Mouse (Mus musculus) natural killer cell, adult 2 months (primary cell): ENCODE results near the gene Atoh7.
"Not testable (repeated sequence)": the region's sequence is repeated elsewhere in the genome, so short reads cannot be mapped to it uniquely, and the experiment has no call there.

Experiments used
- DNase-seq, 2 experiments: peaks; one replicate each; pipeline ENCODE4 v3.0.0; 2022; ENCODE audit warnings: low spot score in 2 of 2

Gene Atoh7

DNA sequence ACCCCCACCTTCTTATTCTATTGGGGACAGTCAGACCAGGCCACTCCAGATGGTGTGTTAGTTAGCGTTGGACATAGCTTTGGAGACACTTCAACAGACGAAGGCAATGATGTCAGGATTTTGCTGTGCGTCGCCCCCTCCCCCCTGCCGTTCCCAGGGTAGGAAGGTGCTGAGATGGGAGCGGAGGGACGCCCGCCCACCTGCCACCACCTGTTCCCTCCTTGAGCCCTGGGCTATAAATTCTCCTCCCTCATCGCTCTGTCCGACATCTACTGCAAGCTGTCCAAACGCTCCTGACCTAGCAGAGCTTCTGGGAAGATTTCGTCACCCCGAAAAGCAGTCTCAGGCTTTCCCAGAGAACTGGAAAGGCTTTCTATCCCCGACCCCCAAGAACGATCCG is at the start of gene Atoh7:
Gene Atoh7 (plus strand): TSS at position 131 of the 400 bp plus-strand sequence.
- no peak for DNase-seq

DNA sequence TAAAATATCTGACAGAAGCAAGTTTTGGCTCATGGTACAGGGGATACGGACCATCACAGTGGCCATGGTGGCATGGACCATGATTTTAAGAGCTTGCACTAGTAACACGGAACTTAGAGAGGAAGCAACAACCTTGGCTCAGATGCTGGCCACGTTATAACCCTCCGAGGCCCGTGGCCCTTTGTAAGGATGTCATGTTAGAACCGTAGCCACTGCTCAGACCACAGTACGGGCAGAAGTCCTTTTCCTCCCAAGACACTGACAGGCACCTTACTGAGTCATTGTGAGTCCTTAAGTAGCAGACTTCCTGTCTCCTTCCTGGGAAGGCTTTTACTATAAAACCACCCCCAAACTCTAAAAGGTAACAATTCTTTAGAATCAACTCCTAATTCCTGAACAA is 48.2 kb upstream of the Atoh7 start:
- DNase-seq, result no peak

DNA sequence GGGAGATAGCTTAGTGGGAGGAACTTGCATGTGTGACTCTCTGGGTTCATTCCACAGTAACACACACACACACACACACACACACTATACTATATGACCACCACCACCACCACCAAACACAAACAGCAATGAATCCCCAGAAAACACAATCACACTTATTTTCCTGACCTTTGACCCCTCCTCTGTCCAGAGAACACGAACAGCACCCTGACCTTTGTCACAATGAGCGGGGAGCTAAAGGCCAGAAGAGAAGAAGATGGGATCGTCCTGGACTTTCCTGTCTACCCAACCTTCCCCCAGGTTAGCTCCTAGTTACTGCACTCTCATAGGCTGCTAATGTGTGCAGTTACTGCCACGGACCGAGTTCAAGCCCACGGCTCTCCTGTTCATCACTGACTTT is 47.4 kb upstream of the Atoh7 start:
- DNase-seq, result no peak

DNA sequence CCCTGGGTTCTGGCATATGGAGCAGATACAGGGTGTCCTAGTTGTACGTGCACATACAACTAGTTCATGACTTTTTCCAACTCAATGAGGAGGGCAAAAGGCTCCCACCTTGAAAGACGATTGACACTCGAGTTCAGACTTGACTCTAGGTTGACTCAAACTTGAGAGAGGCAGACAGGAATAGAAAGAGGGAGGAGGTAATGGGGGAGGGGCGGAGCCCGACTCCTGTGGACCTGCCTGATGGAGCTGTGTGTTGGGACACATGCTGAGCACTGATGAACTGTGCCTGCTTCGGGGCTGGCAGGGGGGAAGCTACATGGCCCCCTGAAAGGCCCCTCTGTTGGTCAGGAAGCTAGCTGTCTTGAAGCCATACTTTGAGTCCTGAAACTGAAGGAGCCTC is 46.4 kb upstream of the Atoh7 start:
- no peak for DNase-seq

DNA sequence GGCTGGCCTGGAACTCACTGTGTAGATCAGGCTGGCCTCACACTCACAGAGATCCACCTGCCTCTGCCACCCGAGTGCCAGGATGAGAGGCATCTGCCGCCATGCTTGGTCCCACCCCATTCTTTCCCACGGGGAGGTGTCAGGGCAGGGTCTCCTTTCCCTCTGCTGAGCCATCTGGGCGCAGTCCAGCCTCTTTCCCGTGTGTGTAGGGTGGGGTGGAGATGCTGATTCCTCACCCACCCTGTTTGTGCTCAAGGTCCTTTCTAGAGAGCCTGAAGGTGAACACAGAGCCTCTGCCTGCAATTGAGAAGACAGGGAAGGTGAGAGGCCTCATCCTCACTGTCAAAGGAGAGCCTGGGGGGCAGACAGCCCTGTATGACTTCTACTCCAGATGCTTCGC is 45.4 kb upstream of the Atoh7 start:
- DNase-seq, result not testable (repeated sequence)

DNA sequence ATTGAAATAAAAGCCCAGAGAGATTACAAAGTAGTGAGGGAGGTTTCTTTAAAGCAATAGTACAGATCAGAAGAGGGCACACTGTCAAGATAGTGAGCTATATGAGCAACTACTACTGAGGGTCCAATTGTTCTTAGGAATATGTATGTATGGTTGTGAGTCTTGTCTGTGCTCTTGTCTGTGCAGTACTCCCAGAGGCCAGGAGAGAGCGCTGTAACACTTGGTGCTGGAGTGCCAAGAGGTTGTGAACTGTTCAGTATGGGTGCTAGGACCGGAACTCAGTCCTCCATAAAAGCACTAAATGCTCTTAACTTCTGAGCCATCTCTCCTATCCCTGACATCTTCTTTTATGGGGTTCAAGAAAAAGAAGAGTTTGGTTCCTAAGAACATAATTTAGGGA is 44.9 kb upstream of the Atoh7 start:
- DNase-seq, result no peak

DNA sequence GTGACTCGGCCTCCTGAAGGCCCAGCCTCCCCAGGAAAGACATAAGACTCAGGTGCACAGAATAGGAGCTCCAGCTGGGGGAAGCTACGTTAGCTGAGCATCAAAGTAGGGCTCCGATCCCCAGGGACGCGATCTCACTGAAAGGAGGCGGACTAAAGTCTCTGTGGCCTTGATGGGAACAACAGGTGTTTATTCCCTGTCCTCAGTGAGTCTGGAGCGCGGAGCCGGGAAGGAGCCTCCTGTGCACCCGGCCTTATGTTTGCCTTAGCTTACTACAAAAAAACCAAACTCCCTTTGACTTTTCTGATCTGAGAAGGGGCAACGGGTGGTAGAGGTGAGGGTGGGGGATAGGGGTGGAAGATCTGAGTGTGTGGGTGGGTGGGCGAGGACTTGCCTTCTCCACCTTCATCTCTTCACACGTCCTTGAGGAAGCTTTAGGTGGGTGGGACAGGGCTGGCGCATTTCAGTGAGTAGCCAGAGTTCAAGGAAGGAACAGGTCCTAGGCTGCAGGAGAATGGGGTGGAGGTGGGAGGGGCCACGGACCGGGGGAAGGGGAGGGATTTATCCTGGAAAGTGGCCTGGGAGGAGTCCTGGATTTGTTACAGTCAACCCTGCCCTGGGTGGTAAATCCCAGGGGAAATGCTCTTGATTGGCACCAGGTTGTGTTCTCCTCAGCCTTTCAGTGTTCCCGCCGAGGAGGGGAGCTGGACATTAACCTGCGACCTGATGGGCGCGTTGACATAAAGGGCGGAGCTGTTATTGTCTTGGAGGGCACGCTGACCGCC is 42.3 kb upstream of the Atoh7 start:
- DNase-seq, result no peak

DNA sequence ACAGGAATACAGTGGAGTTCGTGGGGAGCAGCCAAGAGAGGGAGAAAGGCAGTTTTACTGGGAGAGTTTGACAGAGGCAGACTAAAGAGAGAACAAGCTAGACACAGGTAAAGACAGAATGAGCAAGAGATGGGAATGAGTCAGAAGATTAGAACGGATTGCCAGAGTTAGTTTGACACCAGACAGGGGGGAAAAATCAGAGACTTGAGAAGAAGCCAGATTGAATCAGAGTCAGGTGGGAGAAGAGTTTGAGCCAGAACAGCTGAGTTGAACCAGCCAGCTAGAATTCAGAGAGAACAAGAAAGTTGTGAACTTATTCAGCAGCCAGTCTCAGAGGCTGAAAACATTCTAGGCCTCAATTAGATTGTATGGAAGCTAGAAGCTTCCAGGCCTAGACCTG is 39.6 kb upstream of the Atoh7 start, which contains the start of gene Pbld1:
Gene Pbld1 (plus strand): TSS at position 301 of the 400 bp plus-strand sequence.
- DNase-seq, result no peak

DNA sequence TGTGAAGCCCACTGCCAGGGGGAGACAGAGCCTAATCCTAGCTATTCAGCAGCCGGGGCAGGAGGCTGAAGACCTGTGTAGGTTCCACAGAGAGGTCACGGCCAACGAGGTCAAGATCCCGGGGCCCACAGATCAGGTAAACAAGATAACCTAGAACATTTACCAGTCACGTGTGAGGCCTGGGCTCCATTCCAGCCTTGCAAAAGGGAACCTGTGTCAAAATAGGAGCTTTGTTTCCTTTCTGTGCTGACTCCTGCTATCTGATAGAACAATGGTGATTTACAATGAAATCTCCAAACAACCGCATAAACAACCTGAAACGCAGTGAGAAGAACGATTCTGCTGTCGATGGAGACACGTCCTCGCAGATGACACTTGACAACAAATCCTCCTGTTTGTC is 39.0 kb upstream of the Atoh7 start:
- DNase-seq, result no peak

DNA sequence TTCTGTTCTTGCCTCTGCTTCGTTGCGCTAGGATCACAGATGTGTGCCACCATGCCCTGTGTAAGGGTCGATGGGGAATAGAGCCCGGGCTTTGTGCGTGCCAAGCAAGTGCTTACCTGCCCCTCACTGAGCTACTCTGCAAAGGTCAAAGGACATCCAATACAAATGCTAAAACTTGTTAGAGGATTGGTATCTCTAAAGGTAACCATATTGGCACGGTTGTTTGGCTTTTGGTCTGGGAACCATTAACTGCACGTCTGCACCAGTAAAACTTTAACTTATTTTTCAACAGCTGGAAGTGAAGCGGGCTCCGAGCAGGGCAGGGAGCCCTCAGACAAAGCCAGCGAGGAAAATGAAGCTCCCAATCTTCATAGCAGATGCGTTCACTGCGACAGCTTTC is 38.2 kb upstream of the Atoh7 start:
- no peak for DNase-seq

DNA sequence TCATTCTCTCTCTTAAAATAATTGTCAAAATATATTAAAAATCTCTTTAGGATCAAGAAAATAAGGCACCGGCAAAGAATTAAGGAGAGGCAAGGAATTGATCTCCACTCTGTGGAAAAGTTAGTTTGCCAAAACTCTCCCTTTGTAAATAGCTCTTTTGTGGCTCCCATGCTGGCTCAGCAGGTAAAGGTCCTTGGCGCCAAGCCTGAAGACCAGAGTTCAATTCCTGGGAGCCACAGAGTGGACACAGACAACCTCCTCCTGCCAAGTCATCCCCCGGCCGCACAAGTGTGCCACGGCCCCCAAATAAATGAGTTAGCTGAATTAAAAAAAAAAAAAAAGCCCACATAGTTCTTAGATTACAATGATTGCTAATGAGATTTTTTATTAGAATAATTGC is 36.8 kb upstream of the Atoh7 start:
- DNase-seq, result no peak

DNA sequence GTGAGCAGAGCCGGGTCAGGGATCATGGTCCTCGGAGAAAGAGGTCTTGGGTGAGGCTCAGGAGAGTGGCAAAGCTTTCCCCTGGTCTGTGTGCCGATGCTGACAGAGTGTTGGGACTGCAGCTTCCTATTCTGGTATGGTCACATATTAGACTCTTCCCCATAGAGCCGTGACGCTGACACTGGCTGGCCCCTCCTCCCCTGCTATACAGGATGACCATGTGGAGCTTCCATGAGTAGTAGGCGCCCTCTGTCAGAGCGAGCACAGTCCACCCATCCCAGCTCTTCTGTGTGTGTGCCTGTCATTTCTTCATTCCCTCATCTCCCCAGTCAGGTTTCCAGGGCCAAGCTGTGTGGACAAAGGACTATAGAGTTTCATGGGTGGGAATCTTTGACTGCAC is 36.1 kb upstream of the Atoh7 start:
- DNase-seq, result no peak

DNA sequence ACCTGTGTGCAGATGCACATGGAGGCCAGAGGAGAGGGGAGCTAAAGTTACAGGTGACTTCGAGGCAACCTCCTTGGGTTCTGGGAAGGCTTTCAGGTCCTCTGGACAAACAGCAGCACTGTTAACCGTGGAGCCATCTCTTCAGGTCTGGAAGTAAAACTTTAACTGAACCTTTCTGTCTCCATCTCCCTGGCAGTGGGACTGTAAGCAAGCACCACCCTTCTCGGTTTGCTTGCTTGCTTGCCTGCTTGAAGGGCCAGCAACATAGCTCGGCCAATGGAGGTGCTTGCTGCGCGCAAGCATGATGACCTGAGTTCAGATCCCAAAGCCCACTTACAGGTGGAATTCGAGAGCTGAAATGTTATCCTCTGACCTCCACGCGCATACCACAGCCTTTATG is 34.9 kb upstream of the Atoh7 start:
- no peak for DNase-seq

DNA sequence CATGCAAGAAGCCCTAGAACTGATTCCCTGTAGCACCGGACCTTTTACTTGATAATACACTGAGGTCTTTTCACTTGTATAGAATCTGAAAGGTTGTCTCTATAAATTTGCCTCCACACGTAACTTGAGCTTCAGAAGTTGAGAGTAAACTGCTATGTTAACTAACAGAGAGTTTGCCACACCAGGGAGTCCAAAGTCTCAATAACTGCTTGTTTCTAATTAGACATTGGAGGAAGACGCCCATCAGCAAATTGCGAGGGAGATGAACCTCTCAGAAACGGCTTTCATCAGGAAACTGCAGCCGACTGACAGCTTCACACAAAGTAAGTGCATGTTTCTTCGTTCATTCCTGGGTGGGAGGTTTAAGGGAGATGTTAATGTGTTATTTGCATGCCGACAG is 33.9 kb upstream of the Atoh7 start:
- no peak for DNase-seq

DNA sequence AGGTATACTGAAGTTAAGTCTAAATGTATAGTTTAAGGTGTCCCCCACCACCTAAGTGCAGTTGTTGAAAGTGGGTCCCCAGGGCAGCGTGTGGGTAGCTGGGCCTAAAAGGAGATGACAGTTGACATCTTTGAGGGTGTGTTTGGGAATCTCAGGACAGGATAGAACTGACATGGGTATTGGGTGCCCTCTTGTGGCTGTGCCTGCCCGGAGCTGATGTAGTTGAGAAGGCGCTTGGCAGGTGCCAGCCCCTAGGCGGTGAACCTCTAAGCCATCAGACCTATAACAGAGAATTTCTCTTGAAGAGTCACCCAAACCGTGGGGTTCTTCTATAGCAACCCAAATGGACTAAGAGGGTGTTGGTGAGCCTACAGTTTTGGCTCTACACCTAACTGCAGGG is 33.5 kb upstream of the Atoh7 start:
- peak; percentile 3 to 69 for DNase-seq

DNA sequence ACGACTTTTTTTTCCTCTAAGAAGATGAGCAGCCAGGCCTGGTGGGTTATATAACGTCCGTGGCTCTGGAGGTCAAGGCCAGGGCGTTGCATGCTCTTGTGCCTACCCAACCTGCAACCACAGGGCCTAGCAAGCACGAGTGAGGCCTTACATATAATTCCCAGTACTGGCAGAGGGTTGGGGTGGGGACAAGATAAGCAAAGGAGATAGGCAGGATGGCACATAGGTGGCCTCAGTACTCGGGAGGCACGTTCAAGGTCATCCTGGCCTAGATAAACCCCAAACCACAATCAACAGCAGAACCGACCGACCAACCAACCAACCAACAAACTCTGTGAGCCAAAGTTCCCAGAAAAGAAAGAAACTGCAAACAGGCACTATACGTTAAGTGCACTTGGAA is 13.1 kb upstream of the Atoh7 start:
- no peak for DNase-seq

DNA sequence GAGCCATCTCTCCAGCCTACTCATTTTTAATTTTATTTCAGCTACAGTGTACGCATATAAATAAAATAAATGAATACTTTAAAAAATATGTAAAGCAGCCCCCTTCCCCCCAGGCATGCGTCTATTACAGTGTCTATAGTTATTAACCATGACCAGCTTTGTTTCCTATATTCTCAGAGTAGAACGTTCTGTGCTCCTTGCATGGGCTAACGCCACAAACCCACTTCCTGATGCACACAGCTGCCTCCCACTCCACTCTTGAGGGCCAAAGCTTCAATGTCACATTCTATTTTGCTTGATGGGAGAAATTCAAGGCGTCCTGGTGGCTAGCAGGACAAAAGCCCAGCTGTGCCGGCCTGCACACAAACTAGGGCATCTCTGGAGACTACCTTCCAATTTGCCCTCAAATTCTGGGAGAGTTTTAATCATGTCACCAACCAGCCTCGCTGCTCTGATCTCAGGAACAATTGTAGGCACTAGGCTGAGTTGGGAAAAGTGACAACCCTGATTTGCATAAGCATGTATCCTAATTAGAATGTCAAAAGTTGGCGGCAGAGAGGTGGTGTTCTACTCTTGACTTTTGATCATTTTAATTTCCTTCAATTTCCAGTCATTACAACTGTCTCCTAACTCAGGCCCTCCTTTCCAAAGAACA is 10.2 kb upstream of the Atoh7 start:
- no peak for DNase-seq

DNA sequence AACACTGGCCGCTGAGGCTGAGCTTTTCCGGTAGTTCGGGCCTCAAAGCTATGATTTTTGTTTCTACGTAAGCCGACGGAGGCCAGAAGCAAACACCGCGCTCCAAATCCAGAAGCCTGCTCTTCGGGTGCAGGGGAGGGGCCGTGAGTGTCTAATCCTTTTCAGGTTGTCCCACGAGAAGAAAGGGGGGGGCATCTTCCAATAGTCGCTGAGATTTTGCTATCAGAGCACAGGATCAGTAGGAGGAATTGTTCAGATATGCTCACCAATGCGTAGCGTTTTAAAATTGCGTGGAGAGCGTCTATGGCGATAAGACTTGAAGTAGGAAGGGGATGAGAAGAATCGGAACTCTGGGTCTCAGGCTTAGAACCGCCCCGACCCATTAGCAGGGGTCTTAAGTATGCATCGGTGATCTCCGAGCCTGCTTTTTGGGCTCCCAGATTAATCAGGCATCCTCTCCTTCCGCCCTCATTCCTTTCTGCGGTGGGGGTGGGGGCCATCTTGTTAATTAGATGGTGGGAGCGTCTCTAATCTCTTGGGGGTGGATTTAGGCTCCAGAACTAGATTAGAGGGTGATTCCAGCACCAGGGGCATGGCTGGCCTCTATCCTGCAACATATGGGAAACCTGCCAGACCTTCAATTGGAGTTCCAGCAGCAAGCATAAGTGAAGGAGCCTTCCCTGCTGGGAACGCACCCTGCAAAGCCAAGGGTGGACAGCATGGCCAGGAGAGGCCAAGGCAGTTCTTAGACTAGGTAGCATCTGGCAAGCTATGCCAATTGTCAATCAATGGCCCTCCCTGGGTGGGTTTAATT is 9.5 kb upstream of the Atoh7 start:
- DNase-seq, result no peak

DNA sequence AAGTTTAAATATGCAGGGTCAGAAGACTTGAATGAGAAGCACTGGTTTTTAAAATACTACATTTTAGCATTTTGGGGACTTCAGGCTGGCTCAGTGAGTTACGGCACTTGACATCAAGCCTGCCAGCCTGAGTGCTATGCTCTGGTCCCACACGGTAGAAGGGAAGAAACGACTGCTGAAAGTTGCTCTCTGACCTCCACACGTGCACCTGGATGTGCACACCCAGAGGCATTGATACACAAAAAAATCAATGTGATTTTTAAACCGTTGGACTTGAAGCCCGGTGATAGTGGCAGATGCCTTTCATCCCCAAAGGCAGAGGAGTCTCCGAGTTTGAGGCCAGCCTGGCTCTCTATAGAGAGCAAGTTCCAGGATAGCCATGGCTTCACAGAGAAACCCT is 7.5 kb upstream of the Atoh7 start:
- no peak for DNase-seq

DNA sequence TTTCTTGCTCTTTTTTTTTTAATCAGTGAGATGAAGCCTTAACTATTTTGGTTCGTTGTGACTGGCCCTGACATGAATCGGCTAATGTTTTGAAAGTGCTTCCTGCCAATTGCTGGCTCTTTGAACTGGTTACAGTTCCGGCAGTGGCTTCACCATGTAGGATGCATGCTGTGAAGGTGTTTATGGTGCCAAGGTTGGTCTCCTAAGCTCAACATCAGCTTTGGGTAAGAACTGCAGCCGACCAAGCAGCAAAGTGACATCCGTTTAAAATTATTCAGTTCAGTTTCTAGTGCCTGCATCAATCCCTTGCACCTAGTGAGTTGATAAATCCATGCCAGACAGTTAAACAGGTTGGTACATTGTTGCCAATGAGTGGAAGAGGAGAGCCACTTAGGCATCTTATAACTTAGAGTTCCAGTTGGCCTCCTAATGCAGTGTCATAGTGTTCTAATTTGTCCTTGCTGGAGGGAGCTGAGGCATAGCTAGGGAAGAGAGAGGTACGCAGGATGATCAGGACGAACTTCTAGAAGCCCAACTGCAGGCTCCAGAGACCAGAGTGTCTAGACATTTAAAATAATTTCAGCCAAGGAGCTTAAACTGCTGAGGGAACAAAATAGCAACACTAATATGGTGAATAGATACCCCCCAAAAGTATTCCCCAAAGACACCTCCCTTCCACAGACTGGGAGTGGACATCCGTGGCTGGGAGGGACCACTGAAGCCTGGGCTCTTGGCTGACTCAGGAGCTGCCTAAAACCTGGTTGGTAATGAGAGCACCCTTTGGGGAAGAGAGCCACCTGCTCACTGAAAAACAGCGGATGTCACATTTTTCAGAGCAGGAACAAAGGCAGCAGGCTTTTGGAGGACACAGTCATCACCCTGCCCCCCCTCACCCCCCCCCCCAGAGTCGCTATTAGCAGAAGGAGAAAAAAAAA is 6.6 kb upstream of the Atoh7 start:
- DNase-seq, result no peak

DNA sequence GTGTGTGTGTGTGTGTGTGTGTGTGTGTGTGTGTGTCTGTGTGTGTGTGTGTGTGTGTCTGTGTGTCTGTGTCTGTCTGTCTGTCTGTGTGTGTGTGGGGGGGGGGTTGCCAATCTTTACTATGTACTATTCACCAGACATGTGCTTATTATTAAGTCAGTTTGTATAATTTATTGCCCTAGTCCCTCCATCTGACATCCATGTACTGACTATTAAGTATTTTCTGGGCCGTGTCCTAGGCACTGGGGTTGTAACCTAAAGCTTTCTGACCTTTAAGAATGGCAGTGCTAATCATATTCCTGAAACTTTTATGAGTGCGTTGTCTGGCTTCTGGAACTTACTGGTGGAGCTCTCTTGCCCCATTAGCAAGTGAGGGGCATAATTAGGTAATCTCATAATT is 2.7 kb upstream of the Atoh7 start:
- DNase-seq, result no peak

DNA sequence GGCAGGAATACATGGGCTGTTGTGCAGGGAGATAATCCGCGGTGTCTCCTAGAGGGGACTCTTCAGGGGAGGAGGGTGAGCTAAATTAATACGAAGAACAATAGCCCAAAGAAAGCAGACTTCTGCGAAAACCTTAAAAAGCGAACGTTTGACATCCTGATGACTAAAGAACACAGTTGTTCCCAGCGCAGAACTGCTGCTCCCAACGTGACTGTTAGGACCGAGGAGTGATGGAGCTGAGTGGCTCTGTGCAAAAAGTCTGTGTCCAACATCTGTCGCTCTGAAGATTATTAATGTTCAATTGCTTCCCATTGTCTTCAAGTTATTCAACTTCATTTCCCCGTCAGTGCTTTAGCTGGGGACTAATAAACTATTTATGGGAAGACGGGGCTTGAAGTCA is 1.3 kb upstream of the Atoh7 start:
- DNase-seq, result no peak
